Mouse (Mus musculus): ENCODE results near the gene Sirpb1a.
"Not testable (repeated sequence)": the region's sequence is repeated elsewhere in the genome, so short reads cannot be mapped to it uniquely, and the experiment has no call there.

Sirpb1a gene

DNA sequence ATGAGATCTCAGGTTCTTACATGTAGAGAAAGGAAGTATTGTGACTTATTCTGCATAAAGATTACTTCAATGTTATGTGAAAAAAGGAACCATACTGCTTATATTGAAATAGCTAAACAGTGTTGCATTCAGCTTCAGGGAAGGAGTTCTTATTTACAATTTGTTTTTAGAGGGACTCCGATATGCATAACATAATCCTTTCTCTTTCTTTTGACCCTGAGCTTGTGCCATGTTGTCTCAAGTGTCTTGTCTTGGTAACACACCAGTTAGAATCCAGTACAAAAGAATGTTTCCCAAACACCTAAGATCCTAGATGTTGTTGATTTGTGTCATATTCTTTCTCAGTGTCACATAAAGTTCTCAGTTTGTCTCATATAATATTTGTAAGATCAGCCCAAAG, at the start of gene Sirpb1a:
Sirpb1a (minus strand) TSS at position 74 of the 400 bp plus-strand sequence.
- DNase-seq = not testable (repeated sequence)

DNA sequence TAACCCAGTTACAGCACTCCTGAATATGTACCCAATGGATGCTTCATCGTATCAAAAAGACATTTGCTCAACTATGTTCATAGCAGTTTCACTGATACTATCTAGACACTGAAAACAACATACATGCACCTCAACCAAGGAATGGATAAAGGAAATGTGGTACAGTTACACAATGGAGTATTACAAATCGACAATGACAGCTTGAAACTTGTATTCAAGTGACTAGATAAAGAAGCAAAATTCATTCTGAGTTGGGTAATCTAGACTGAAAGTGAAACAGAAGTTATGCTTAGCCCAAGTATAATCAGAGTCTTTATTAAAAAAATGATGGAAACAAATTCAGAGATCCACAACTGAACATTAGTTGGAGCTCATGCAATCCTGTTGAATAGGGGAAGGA, 48.5 kb upstream of the Sirpb1a start:
- not testable (repeated sequence) for DNase-seq

DNA sequence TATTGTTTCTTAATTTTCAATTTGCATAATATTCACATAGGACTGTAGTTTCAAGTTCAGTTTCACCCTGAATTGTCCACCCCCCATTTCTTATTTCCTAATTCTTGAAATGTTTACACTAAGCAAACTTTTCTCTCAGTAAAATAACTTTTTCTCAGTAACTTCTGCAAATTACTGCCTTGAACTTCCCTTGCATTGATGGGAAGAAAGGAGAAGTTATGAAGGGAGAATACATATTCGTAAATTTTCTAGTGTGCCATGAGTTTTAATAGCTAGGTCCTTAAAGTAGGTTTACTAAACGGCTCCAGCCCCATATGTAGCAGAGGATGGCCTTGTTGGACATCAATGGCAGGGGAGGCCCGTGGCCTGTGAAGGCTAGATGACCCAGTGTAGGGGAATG, 43.8 kb upstream of the Sirpb1a start:
- DNase-seq = not testable (repeated sequence)

DNA sequence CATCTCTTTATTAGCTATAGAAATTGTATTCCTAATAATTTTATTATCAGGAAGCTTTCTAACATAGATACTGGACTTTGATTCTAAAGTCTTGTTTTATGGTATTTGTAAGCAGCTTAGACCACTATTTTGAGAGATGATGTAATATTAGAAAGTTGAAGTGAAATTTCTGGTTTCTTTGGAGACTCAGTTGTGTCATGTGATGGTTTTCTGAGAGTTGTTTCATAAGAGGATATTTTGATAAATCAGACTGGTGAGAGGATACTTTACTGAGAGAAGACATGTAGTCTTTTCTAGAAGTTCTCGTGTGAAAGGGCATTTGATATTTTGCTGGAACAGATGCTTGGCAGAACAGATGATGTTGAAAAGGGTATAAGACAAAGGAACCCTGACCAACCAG, 17.6 kb upstream of the Sirpb1a start:
- not testable (repeated sequence) for DNase-seq

DNA sequence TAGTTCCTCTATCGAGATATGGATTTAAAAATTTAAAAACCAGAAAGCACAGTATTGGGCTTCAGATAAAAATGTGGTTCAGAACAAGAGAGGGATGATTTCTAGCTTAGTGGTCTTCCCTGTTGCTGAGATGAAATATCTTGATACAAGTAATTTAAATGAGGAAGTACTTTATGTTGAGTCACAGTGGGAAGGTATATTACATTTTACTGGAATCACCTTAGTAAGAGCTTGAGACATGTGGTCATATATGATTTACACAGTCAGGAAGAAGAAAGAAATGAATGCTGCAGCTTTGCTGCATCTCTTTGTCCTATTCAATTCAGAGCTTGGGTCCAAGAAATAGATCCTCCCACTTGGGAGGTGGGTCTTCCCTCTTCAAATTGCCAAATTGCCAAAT, 13.5 kb upstream of the Sirpb1a start:
- DNase-seq = not testable (repeated sequence)

DNA sequence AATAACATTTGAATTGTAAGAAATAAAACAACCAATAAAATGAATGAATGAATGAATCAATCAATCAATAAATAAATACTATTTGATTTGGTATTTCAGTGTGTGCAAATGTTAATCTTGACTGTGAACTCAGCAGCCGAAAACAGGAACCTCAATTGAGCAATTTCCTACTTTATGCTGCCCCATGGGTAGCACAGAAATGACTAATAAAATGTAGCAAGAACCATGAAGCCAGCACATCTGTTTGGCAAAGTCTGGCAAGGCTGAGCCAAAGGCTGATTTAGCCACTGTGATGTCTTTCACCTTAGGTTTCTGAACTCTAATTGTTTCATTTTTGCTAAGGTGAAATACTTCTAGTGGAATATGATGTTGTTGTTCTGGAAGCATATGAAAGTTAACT, 1.6 kb upstream of the Sirpb1a start:
- no peak for DNase-seq

DNA sequence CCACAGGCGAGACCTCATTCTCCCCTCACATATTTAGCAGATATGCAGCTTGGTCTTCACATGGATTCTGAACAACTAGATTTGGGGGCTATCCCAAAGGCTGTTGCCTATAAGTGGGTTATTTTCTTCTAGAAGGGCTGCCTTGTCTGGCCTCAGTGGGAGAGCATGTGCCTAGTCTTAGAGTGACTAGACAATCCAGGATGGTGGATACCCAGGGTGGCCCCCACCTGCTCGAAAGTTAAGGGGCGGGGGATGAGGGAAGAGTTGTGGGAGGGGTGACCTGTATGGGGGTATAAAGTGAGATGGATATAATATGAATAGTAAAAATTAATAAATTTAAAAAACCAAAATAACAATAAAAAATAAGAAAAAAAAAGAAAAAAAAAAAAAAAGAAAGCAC, 70.6 kb downstream of the Sirpb1a start:
- not testable (repeated sequence) for DNase-seq

DNA sequence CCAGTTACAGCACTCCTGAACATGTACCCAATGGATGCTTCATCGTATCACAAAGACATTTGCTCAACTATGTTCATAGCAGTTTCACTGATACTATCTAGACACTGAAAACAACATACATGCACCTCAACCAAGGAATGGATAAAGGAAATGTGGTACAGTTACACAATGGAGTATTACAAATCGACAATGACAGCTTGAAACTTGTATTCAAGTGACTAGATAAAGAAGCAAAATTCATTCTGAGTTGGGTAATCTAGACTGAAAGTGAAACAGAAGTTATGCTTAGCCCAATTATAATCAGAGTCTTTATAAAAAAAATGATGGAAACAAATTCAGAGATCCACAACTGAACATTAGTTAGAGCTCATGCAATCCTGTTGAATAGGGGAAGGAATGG, 76.0 kb downstream of the Sirpb1a start:
- DNase-seq = not testable (repeated sequence)

DNA sequence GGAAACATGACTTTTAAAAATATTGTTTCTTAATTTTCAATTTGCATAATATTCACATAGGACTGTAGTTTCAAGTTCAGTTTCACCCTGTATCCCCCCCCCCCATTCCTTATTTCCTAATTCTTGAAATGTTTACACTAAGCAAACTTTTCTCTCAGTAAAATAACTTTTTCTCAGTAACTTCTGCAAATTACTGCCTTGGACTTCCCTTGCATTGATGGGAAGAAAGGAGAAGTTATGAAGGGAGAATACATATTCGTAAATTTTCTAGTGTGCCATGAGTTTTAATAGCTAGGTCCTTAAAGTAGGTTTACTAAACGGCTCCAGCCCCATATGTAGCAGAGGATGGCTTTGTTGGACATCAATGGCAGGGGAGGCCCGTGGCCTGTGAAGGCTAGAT, 80.7 kb downstream of the Sirpb1a start:
- DNase-seq = not testable (repeated sequence)

DNA sequence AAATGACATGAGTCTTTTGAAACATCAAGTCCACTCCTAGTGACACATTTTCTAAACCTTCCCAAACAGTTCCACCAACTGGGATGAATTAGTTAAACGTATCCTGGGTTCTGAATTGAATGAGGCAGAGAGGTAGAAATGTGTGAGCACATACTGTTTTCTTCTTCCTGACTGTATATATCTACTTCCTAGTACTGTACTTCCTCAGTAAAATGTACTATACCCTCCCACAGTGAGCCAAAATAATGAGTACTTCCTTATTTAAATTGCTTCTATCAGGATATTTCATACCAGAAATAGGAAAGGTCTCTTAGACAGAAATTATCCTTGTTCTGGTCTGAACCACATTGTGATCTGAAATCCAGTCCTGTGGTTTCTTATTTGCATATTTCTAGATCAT, 86.0 kb downstream of the Sirpb1a start:
- no peak for DNase-seq

DNA sequence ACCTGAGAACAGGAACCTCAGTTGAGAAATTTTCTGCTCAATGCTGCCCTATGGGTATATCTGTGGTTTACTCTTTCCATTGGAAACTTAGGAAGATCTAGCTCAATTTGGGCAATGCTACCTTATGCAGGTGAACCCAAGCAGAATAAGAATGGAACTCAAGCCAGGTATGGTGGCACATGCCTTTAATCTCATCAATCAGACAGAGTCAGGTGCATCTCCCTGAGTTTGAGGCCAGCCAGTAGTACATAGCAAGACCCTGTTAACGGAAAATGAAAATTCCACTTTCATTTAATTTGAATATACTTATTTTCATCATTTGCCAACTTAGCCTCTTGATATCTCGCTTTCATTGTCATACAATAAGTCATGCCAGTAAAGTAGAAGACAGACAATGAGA, 92.1 kb downstream of the Sirpb1a start:
- DNase-seq = no peak

DNA sequence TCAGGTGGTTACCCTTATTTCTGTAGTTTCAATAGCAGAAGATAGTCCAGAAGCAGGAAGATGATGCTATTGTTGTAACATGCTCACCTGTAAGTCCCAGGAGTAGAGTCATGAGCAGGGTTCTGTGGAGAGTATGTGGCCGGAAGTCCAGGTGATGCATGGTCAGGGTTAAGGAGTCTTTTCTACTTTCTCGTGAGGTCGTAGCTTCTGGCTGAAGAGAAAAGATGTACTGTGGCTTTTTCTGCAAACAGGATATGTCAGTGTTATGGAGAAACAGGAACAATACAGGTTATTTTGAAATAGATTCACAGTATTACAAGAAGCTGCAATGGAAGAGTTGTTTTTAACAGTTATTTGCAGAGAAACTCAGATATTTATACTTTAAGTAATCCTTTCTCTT, 94.3 kb downstream of the Sirpb1a start, which contains the start of gene Gm9733:
Gm9733 (minus strand) TSS at position 240 of the 400 bp plus-strand sequence.
- DNase-seq = no peak

DNA sequence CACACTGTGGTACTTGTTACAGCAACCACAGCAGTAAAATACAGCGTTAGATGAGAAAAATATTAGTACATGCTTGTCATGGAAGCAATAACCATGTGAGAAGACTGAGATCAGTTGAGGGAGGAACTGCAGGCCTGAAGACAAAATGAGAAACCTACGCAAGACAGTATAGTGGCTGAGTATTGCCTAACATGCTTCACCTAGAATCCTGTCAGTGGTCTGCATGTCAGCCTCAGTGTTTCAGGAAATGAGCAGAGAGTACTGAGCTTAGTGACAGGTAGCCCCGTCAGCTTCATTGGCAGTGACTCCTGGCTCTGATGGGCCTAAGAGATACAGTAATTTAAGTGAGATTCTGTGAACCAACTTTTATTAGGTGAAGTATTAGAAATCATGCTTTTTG, 94.8 kb downstream of the Sirpb1a start:
- no peak for DNase-seq

DNA sequence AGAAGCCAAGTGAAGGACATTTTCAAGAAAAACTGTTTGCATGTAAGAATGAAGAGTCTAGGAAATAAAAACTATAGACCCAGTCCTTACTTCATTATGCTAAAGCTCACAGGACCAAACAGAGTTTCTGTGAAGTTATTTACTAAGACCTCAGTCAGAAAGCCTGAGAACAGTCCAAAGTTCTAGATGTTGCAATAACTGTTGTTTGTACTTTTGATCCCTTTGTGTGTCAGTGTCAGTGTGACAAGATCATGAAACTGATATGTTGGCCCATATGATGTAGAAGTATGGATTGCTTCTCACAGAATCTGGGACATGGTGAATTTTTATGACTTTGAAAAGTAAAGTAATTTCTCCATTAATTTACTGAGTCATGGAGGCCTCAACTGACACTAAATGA, 96.8 kb downstream of the Sirpb1a start:
- DNase-seq = no peak

Data from lung, postnatal 14 days (tissue).